Mouse (Mus musculus): Measurements from ENCODE around the gene Il11ra1. TPM values are rescaled to one million over a fixed set of nuclear protein-coding genes. Genes with fewer than 3 reads are reported as not detected.
A peak's percentile ranks its signal among the peaks of the same experiment; 100 is the strongest.

Gene Il11ra1
- total RNA-seq, 2 experiments from 2014 or later, result 85.5 to 91.8 TPM

DNA sequence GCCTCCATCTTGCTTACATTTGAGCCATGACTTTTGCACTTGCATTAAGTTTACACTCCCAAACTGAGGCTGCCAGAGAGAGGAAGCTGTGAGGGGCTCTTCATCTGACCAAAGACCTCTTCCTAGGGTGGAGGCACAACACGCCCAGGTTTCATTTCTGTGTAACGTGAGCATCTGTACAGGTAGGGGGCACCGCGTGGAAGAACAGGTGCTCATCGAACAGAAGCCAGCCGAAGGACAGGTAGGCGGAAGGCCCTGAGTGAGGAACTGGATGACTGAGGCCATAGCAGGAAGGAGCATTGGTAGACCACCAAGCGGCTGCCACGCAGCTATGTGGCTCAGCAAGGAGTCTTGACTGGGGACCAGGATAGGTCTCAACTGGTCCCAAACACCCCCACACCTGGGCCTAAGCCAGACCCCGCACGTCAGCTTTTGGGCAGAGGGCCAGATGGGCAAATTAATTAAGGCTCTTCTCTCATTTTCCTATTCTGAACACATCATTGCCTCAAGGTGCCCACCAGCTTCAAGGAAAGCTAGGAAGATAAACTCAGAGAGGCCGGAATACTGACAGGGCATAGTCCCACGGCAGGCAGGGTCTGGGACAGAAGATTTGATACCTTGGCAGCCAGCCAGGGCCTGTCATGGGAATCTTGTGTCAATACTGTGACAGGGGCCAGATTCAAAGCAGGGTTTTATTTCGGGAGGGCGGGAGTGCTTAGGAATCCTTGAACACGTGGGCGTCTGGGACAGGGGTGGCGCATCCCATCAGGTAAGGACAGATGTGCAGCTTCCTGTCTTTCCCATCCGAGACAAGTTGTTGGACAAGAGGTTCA, 6.3 kb downstream of the Il11ra1 start:
- intact Hi-C loops (cut with DNase I), result loop anchor here (5.0 kb wide), 1 partner anchor 89 kb away; no protein-coding TSS in a partner anchor
- DNase-seq, result no peak

DNA sequence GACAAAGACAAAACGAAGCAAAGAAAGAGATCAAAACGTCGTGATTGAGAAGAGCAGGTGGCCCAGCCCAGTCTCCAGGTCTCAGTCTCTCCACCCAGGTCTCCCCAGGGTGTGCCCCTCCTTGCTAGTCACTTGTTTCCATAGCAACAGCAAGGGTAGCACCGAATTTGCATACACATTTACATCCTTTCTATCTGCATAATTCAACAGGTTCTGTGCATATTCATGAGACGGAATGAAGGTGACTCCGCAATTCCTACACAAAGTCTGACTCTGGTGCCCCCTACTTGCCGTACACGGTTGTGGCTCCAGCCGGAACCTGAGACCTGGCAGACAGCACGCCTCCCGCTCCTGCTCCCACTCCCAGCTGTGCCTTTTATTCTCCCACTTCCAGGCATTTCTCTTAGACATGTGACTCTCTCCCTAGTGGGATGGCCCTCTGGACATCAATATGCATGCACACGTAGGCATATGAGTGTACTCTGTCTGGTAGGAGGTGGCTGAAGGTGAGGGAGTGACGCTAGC, 7.3 kb downstream of the Il11ra1 start:
- intact Hi-C loops (cut with DNase I), result loop anchor here (5.0 kb wide), 1 partner anchor 90 kb away; no protein-coding TSS in a partner anchor
- peak; percentile 58 to 59 for DNase-seq

DNA sequence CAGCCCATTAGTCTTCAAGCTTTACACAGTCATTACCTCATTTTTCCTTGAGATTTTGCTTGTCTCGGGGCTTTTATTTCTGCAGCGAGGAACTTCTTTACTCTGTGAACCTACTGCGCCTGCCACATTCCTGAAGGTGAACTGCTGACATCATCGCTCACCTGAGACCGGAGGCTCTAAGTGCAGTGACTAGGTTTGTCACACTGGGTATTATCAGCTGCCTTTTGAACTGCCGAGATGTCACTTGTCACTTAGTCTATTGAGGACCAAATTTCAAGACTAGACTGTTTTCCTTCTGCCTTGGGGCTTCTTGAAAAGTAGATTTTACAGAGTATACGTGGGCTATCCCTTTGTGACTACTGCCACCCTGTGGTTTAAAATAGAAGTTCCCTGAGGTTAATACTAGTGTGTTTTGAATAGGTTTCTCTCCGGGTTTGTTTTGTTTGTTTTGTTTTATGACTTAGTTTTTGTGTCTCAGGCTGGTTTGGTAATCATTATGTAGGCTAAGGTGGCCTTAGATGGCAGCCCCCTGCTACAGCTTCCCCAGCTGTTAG, 8.5 kb downstream of the Il11ra1 start:
- intact Hi-C loops (cut with DNase I), result loop anchor here (1.0 to 5.0 kb wide), 4 partner anchors 55 to 239 kb away; no protein-coding TSS in a partner anchor
- no peak for DNase-seq

DNA sequence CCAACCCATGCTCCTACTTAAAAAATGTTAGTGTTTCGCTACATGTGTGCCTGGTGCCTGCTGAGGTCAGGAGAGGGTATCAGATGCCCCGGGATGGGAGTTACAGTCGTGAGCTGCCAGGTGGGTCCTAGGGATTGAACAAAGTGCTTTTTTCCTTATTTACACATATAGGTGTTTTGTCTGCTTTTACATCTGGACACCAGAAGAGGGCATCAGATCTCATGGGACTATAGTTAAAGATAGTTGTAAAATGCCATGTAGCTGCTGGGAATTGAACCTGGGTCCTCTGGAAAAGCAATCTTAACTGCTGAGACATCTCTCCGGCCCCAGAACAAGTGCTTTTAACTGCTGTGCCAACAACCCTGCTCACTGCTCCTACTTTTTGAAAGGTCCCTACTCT, 10.4 kb downstream of the Il11ra1 start:
- no peak for DNase-seq
- intact Hi-C loops (cut with DNase I), result no loop called here

DNA sequence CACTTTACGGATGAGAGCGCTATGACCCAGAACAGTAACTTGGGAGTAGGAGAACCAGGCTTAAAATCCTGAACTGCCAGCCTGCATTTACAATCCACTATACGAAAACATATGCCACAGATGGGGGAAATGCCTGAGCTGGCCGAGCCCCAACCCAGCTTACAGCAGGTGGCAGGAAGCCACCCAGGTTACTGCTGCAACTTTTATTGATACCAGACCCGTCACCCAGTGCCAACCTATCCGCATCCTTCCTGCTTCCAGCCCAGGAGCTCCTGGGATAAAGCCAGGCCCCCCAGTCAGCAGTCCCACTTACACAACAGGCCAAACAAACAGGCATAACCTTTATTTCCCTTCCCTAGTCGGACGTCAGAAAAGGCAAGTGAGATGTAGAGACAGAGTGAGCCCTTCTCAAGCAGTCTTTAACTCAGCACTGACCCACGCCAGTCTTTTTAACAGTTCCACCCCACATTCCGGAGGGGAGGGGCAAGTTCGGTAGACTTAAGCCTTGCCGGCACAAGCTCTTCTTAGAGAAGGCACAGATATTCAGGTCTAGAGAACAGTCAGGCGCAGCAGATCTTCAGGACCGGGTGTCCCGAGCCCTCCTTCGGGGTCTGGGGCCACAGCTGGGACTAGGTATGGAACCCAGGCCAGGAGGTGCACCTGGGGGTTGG, 12.1 kb downstream of the Il11ra1 start:
- DNase-seq, result no peak
- intact Hi-C loops (cut with DNase I), result no loop called here

DNA sequence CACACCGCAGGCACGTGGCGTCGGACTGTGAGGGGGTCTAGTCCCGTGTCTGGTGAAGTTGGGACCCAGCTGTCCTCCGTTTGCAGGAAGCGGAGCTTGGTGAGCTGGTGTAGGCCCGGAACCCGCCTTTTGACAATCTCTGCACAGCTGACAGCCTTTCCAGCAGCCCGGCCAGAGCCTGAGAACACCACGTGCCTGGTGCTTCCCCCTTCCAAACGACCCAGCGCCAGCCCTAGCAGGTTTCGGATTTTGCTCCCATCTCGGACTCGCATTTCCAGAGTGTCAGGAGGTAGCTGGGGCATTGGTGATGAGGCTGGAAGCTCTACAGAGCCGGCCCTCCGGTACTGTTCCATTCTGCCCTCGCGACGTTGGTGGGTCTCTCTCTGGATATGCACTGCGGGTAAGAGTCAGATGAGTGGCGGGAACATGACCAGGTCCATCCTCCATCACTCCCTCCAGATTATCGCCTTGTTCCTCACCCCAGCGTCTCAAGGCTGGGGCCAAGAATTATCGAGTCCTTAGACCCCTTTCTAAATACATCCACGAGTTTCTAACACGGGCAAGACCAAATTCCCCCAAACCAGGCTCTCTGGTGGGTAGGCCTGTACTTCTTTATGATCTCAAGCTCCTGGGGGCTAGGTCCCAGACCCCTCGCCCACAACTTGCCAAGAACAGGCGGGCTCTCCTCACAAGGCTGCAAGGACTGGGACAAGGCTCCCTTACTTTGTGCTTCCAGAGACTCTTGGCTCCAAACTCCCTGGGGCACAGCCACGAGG, 12.8 kb downstream of the Il11ra1 start:
- intact Hi-C loops (cut with DNase I), result no loop called here

DNA sequence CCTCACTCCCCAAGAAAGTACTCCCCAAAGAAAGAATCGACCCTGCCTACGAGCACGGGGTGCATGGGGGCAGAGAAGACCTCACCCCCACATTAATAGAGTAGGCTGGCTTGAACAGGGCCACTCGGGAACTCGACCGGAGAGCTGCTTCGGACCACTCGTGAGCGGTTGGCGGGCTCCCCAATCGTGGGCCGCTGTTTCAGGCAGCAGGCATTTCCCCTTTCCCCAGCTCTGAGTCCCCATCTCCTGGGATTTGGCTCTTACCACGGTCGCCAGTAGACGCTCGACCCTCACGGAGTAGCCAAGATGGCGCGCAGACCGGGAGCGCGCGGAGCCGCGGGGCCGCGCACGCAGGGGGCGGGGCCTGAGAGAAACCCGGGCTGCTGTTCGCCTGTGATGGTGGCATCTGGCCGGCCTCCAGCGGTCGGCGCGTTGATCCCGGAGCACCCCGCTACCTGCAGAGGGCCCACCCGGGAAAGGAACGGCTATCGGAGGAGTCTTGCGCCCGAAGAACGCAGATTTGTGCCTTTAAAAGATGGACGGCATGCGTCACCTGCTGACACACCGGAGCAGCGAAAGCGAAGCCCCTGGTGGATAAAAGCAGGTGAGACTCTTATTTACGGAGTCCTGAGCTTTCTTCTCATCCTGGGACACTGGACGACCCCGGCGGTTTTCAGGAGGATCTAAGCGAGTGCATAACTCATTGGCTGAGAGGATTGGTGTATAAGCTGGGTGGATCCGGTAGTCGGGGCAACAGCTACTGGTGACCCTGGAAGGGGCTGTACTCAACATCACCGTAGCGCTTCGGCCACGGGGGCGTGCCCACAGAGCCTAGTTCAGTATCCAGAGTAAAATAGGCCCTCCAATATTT, 13.6 kb downstream of the Il11ra1 start, which contains the start of gene Rpp25l:
Gene Rpp25l, minus strand, starts transcription at position 338 of the 871 bp plus-strand sequence.
- intact Hi-C loops (cut with DNase I), result loop anchor here (1.0 kb wide), 1 partner anchor 24 kb away; no protein-coding TSS in a partner anchor
- peak; percentile 86 to 88 for DNase-seq

More for the DNA sequence above, 12.8 kb downstream of the Il11ra1 start:
- DNase-seq, result peak in 1 of 2 experiments; percentile 44

DNA sequence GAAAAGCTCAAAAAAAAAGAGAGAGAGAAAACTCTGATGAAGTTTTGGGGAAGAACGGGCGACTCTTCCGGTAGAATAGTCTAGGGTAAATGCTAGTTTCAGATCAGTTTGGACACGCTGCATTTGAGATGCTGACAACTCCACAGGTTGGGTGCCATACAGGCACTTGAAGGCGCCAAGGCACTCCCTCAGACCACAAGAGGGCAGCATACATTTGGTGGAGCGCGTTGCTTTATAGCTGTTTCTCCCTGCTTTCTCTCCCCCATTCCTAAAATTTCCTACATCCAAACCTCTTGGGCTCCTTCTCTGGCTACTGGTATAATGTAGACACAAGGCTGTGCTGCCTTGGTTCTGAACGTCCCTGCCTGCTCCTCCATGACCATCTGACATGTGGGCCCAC, 14.5 kb downstream of the Il11ra1 start:
- intact Hi-C loops (cut with DNase I), result loop anchor here (1.0 kb wide), 1 partner anchor 23 kb away; no protein-coding TSS in a partner anchor
- peak; percentile 67 to 68 for DNase-seq

DNA sequence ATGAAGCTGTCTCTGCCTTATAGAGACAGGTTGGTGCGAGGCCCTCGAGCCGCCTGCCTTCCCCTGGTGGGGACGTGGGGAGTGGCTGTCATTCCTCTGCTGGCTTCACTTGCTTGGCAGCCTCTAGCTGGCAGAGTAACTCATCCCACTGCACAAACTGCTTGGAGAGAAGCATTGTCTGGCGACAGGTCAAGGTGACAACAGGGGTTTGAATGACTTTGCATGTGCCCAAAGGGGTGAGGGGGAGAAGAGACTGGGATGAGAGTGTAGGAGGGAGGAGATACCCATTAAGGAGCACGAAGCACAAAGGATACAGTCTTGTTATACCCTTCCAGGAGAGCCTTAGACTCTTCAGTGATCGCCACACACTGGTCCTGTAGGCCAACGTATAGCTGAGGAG, 15.3 kb downstream of the Il11ra1 start:
- intact Hi-C loops (cut with DNase I), result no loop called here
- DNase-seq, result no peak

DNA sequence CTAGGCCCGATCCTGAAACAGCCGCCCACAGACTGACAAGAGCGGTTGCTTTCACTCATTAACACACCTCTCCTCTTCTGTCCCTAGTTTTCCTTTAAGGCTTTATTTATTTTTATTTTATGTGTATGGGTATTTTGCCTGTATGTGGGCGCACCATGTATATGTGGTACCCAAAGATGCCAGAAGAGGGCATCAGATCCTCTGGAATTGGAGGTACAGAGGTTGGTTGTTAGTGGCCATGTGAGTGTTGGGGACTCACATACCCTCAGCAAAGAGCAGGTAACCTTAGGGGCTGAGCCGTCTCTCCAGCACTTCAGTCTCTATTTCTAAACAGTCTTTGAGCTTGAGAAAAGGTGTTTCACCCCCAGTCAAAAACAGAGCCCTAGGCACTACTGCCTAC, 15.8 kb downstream of the Il11ra1 start:
- DNase-seq, result no peak
- intact Hi-C loops (cut with DNase I), result no loop called here

DNA sequence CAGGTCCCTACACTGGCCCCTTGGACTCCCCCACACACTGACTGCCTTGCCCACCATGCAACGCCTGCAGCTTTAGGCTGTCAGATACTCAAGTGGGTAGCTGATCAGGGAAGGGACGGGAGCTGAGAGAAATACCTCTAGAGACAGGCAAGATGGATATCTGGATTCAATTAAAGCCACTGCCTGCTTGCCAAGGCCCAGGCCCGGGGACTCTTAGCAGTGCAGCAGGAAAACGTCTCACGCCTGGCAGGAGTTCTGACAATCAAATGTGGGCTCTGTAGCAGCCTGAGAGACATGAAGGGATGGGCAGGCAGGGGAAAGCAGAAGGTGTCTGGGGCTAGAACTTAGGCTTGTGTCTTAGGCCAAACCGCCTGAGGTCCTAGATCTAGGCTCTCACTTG, 17.0 kb downstream of the Il11ra1 start:
- DNase-seq, result no peak

DNA sequence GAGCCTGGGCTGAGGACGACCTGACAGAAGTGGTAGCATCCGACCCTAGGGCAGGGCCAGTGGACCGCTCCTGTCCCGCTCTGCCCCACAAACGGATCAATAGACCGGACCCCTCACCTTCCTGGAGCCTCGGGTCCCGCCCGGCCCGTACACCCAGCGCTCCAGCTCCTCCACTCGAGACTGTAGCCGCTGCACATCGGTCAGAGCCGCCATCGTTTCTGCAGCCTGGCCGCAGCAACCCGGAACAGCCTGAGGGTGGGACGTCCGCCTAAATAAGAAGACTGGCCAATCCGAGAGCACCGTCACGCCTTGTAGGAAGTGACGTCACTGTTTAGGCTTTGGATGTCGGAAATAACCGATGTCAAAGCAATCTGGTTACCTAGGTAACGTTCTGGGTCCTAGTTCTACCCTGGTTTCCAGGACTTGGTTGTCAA, 23.1 kb downstream of the Il11ra1 start, which contains the start of gene Dctn3:
Gene Dctn3, minus strand, starts transcription at position 253 of the 434 bp plus-strand sequence.
- intact Hi-C loops (cut with DNase I), result no loop called here
- DNase-seq, result peak; percentile 84 to 85

More for the DNA sequence above, 17.0 kb downstream of the Il11ra1 start:
- intact Hi-C loops (cut with DNase I), result no loop called here

DNA sequence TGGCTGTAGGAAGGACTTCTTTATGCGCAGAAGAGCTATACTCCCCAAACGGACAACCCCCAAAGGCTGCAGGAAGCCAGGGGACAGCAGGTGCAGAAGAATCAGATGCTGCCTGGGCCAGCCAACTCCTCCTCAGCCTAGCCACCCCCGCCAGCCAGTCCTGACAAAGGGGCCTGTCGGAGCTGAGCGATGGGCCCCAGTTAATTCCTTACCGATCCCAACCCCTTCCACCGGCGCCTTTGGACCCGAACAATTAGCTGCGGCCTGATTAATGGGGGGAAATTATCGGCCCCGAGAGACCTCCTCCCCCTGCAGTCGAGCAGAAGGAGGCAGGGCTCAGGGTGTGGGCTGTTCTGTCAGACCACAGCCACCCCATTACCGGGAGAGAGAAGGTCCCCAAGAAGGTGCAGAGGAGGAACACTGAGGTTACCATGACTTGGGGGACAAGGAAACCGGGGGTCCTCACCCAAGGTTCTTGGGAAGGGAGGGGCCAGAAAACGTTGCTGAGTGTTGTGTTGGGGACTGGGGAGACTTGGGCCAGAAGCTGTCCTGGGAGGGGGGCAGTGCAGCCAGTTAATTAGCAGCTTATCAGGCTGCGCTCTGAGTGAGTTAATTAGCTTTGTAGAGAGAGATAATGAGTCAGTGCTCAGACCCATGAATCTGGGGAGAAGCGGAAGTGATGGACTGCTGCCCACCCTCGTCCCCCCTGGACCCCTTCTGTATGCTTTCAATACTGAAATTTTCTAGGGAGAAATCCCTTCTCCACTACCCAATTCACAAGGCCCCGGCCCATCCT, 27.2 kb downstream of the Il11ra1 start:
- no peak for DNase-seq
- intact Hi-C loops (cut with DNase I), result no loop called here

DNA sequence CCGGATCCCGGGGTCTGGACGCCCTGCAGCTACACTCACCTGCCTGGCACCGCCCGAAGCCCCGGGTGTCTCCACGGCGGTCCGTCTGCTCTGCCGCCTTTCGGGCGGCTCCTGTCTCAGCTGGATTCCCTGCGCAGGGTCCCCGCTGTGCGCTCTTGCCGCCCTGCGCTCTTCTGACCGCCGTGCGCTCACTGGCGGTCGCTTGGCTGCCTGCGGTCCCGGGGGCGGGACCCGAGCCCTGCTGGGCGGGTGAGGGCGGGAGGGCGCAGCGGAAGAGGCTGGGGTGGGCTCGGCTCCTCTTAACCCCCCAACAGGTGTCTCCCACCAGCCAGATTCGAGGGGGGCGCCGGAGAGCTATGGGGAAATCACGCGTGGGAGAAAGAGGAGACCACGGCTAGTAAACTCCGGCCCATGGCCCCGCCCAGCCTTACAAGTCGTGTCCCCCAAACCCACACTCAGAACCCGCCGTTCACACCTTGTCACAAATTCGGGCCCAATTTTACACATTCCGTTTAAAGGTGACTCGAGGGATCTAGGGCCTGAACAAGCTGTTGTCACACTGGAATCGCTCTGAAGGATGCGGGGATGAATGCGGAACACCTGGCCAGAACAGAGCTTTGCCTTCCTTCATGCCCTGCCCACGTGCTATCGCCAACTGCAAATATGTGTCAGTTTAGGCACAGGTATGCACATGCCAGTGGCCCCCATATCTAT, 31.4 kb downstream of the Il11ra1 start, which contains the start of gene Arid3c:
Gene Arid3c, minus strand, starts transcription at position 91 of the 714 bp plus-strand sequence.
- DNase-seq, result no peak
- intact Hi-C loops (cut with DNase I), result no loop called here

DNA sequence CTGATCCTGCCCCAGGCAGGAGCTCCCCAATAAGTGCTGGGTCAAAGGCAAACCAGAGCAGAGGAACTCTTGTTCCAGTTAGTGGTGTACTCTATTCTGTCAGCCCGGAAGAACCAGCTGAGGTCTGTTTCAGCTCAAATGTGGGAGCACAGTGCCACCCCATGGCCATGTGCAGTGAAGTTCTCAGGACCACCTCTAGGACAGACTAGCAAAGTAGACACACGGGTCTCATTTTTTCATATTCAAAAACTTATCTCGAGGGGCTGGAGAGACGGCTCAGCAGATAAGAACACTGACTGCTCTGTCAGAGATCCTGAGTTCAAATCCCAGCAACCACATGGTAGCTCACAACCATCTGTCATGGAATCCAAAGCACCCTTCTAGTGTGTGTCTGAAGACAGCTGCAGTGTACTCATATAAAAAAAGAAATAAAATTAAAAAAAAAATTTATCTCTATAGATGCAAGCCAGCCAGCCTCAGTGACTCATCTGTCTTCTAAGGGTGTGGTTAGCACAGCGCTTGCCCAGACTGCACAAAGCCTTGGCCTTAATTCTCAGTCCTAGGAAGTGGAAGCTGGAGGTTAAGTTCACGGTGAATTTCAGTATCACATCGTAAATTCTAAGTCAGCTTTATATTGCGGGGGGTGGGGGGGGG, 37.9 kb downstream of the Il11ra1 start:
- intact Hi-C loops (cut with DNase I), result loop anchor here (1.0 kb wide), 1 partner anchor 23 kb away; no protein-coding TSS in a partner anchor
- DNase-seq, result peak; percentile 69 to 73

DNA sequence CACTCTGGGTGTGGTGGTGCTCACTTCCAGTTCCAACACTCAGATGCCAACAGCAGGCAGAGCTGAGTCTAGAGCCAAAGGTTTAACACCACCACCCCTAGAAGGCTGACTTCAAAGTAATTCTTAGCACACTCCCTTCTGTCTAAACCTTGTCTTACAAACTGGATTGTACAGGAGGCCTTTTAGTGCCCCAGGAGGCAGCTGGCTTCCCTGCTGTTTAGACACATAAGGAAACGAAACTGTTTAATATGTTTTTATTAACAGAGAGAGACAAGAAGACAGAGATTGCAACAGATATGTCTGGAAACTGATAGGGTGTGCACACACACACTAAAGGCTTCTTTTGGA, 38.4 kb downstream of the Il11ra1 start:
- DNase-seq, result no peak
- intact Hi-C loops (cut with DNase I), result no loop called here

DNA sequence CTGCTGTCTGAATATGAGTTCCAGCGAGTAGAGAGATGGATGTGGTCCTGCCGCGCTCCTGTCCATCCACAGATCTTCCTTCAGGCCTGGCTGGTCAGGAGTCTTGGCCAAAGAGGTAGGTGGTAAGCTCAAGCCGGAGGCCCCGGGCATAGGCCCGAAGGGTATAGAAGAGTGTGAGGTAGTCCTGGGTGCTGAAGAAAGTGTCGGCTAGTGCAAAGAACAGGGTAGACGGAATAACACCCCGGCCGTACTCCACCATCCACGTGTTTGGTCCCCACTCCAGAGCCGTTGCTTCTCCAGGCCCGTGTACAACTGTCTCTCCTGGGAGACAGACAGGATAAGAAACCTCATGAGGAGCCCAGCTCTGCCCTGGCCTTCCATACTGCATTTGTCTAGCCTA, 39.5 kb downstream of the Il11ra1 start:
- no peak for DNase-seq
- intact Hi-C loops (cut with DNase I), result no loop called here

All from heart, postnatal 36 days (tissue).